Comparison of ENCODE assay signal across 17 mouse cellular contexts in the genomic region with DNA sequence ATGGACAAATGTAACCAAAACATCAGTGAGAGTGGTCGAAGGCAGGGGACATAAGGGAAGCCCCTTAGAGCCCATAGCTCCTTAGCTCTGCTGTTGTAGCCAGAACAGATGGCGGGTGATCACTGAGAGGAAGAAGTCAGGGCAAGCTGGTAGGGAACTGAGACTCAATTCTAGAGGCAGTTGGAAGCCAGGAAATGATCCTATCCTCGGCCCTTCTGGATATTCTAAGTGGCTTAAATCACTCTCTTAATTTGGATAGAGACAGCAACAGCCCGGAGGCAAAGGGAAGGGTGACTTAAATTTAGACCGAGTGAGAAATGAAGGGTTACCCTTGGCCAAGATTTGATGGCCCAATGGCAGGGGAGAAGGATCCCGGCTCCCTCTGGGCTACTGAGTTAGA. TPM values are rescaled to one million over a fixed set of nuclear protein-coding genes. Genes with fewer than 3 reads are reported as not detected.
DNase-seq lines count a peak whose midpoint lies in the region; ATAC-seq lines count a peak whose summit lies in the region.
"Had no signal": no experiment of that assay in that cellular context is flagged by ENCODE, and none has a peak within 500 bp of the region (broad histone marks: within the 10 kb centered on the region; RNA-seq: fewer than 3 reads in every experiment).

No protein-coding gene starts in this region.

- peaks cover 78% of the 10 kb centered on the region for H3K36me3 ChIP-seq in megakaryocyte, embryonic 14.5 days (replicated peaks; ENCODE audit: low read length)
- H3K36me3 ChIP-seq: embryonic facial prominence, embryonic 10.5 days; hindbrain, embryonic 12.5 days; intestine, embryonic 15.5 days had no signal

- peak overlapping the region; percentile 7 for H3K4me3 ChIP-seq in megakaryocyte, embryonic 14.5 days (replicated peaks)
- H3K4me3 ChIP-seq: embryonic facial prominence, embryonic 10.5 days; erythroblast, embryonic 14.5 days; hindbrain, embryonic 12.5 days; intestine, embryonic 15.5 days had no signal

- peaks cover 97% of the 10 kb centered on the region for H3K4me1 ChIP-seq in megakaryocyte, embryonic 14.5 days

- H3K27me3 ChIP-seq in megakaryocyte, embryonic 14.5 days (replicated peaks), result no peaks in the 10 kb centered on the region
- H3K27me3 ChIP-seq: hindbrain, embryonic 12.5 days; intestine, embryonic 15.5 days had no signal

- peak; percentile 66 for DNase-seq in gastrocnemius, adult 18-20 months (ENCODE audit: low spot score)
- DNase-seq in gastrocnemius, postnatal 4 days (ENCODE audit: low spot score in 2 of 2), result no peak
- DNase-seq in cerebellum, postnatal 36 days, result peak; percentile 44 to 62
- no peak for DNase-seq in lung, postnatal 4 days
- DNase-seq in thymus, postnatal 0 days (ENCODE audit: low spot score), result no peak
- no peak for DNase-seq in right cerebral cortex, postnatal 36 days (ENCODE audit: low spot score in 2 of 2)
- DNase-seq: adrenal gland, adult 8-10 months; forebrain, postnatal 0 days; midbrain, embryonic 14.5 days; spleen, adult 18-20 months; thymus, postnatal 4 days had no signal

- H3K9me3 ChIP-seq in megakaryocyte, embryonic 14.5 days, result no peaks in the 10 kb centered on the region
- H3K9me3 ChIP-seq: embryonic facial prominence, embryonic 10.5 days; hindbrain, embryonic 12.5 days; intestine, embryonic 15.5 days had no signal

- ATAC-seq in megakaryocyte, adult 5-6 weeks (ENCODE audit: poor library complexity, severe bottlenecking), result no peak
- ATAC-seq: forebrain, postnatal 0 days; intestine, embryonic 15.5 days had no signal

RNA-seq across cellular contexts. Expression of a gene that starts 6.8 kb away (rescaled TPM):
- 100 to 1,000 TPM in 1 of 2 experiments, 10 to 100 TPM in 1; 99.4 to 104 TPM for total RNA-seq in gastrocnemius, adult 18-20 months (2021)
- total RNA-seq in gastrocnemius, postnatal 4 days (2021), result 10 to 100 TPM; 38.0 to 40.3 TPM
- polyA plus RNA-seq in megakaryocyte, embryonic 14.5 days (2012; ENCODE audit: insufficient read depth, low replicate concordance), result 19.8 and 30.2 TPM in 2 replicates
- not detected in 2 replicates for total RNA-seq in megakaryocyte, adult 5-6 weeks (2015)
- not detected in 2 replicates for total RNA-seq in megakaryocyte, adult 5-6 weeks (2017)
- polyA plus RNA-seq in thymus, postnatal 0 days (2015; fragmentation: Nextera tagmentation; extraction: Ambion mirVana), result 2.3 and 2.4 TPM in 2 replicates
- polyA plus RNA-seq: erythroblast, embryonic 14.5 days had no signal

Comparison
In these comparisons a context has a peak if more than half of its experiments do, and no peak if none do; other contexts are left out.
1. DNase-seq: peak in gastrocnemius, adult 18-20 months (single experiment) and cerebellum, postnatal 36 days (2 of 2); none in gastrocnemius, postnatal 4 days (0 of 2), lung, postnatal 4 days (0 of 2), thymus, postnatal 0 days (single experiment) and right cerebral cortex, postnatal 36 days (0 of 2).
2. RNA of a gene that starts 6.8 kb away (total RNA-seq): 99.4 to 104 TPM in gastrocnemius, adult 18-20 months and 38.0 to 40.3 TPM in gastrocnemius, postnatal 4 days; not detected in megakaryocyte, adult 5-6 weeks; every median in the first group is over 10 times any median in the second.